Mouse (Mus musculus) urinary bladder, postnatal 25 days (tissue): ENCODE results near the gene Ext2.

ENCODE experiments used
- DNase-seq: peaks from one replicate; pipeline ENCODE4 v3.0.0; 2022; ENCODE audit warnings: low spot score

Ext2 gene

DNA sequence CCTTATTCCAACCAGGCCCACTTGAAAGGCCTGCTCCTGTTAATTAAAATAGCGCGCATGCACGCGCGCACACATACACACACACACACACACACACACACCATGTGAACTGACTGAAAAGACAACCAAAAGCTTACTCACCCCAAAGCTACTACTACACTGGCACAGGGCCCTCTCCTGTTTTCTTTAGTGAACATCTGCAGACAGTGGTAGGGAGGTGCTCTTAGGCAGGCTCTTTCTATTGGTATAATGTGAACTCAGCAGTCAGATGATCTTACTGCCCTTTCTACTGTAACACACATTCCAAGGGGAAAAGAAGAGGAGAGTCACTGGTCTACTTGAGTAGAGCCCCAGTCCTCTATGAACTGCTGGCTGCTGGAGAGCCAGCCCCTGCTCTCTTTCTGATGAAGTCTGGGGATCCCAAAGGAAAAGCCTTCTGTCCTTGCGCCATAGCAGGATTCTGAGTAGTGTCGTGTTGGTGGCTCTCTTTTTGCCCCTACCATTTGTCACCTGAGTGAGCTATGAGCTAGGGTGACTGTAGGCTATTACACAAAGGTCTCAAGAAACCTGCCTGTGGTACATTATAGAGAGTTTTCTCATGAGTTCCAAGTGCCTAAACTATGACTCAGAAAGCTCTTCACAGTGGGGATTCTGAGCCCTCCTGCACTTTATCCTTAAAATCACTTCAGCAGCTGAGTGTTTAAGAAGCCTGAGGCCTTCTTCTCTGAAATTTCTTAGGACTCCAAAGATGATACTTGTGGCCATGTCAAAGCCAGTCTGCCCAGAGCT lies 45.9 kb downstream of the Ext2 start:
- DNase-seq, result no peak

DNA sequence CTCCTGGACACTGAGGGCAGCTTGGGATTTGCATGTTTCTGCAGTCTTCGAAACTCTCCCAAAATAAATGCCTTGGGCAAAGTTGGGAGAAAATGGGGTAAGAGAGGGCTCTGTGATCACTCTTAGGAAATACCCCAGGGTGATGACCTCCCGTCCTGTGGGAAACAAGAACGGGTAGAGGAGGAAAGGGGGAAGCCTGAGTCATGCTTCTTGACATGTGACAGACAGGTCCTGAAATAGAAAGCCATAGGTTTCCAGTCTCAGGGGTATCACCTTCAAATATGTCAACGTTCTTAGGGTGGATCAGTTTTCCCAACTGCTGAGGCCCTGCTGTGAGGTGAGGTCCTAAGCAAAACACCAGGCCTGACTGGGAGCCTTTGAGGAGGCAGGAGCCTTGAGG lies 46.9 kb downstream of the Ext2 start:
- DNase-seq, result no peak

DNA sequence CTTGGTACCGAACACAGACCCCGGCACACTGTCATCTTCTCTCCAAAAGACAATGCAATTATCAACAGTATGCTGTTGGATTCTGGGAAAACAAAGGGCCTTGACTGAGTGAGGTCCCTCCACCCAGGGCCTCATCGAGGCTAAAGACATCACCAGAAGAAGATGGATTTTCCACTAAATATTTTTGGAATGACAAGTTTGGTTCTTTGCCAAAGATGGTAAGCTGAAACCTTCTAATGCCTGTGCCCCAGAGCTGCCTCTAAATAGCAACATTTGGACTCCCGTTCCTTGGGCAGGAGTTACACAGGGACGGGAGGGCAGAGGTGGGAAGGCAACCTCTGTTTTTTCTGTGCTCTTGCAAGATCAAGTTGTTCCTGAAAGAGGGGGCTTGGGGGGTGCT lies 47.4 kb downstream of the Ext2 start:
- DNase-seq, result no peak

DNA sequence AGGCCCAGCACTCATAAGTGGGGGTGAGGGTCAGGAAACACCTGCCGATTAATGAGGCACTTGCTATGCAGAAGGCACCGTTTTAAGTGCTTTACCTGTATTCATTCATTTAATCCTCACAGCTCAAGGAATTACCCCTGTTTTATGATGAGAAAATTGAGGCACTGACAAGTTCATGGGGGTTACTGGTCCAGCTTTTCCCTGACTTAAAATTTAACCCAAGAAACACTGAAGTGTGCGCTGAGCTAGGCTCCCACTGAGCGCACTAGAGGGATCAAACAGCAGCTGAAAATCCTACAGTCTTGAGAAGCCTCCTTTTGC lies 49.6 kb downstream of the Ext2 start:
- DNase-seq, result no peak

DNA sequence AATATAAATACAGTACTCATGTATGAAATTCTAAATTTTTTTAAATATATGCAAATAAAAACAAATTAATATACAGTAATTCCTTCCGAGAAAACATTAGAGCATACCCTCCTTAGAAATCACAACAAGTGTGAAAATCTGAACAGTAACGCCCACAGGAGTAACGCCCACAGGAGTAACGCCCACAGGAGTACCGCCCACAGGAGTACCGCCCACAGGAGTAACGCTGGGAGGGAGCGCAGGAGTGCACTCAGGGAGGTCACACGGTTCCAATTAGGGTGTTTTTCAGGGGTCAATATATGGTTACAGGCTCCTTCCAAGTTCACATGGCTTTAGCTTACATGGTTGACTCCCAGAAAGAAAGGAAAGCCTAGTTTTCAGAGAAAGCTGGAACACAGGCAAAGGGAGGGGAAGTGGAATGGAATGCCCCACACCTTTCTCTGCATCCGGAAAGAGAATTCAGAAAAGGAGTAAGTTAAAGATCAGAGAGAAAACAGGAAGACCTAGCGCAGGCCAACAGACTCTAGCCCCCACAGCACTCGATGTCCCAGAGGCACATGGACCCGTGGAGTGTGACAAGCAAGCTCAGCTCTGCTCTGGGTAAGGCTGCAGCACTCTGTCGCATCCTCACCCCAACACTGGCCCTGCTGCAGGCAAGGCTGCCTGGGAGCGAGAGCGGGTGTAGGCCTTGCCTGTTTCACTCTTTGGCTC lies 50.2 kb downstream of the Ext2 start:
- no peak for DNase-seq

DNA sequence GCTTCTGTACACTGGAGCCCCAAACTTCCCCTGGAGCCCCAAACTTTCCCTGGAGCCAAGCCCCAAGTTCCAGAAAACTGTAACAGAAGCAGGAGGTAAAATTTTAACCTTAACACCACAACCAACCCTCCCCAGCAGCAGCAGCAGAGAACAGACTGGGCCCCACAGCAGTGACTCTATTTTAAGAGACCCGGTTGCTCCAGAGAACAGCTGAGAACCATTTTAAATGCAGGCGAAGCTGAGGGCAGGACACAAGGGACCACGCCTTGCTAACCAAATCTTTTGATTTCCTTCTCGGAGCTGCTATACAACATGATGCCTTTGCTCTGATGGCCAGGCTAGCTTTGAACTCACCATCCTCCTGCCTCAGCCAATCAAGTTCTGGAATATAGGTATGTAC lies 51.5 kb downstream of the Ext2 start:
- no peak for DNase-seq

DNA sequence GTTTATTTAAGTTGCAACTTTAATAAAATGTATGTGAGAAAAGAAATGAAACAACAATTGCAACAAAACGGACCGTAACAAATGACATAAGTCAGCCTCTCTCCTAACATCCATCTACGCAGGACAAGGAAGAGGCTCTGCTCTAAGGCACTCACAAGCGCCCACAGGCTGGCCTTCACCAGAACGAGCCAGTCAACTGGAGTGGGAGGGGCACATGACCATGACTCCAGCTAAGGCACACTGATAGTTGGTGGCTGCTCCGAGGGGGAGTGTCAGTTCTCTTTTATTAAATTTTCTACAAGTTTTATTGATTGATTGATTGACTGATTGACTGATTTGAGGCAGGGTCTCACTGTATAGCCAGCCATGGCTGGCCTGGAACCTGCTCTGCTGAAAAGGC lies 52.5 kb downstream of the Ext2 start:
- DNase-seq, result no peak

DNA sequence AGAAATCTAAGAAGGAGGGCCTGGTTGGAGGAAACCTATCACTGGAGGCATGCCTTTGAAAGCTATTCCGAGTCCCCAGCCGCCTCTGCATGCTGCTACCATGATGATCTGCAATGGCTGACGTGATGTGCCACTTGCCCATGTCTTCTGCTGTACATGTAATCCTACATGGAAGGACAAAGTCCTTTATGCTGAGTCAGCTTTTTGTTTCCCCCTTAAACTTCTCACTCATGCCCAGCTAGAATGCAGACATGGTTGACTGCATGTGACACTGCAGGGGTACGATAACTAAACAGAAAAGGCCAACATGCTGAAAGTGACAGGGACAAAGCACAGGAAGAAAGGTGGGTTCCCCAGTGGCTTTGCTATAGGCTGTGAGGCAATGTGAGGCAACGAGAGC lies 56.6 kb downstream of the Ext2 start:
- DNase-seq, result no peak

DNA sequence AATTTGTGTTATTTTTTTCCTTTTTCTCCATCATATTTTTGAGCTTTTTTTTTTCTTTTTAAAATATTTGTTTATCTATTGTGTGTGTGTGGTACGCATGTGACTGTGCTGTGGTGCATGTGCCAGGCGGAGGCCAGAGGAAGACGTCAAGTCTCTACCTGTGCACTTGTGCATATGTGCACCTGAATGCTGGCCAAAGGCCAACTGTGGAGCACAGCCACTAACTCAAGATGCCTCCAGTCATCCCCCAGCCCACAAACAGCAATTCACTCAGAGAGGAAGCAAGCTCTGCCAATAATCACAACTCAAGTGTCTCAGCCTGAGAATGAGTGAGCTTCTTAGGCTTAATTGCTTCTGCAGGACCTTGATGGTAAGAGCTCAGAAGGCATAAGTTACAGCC lies 58.2 kb downstream of the Ext2 start:
- DNase-seq, result no peak

DNA sequence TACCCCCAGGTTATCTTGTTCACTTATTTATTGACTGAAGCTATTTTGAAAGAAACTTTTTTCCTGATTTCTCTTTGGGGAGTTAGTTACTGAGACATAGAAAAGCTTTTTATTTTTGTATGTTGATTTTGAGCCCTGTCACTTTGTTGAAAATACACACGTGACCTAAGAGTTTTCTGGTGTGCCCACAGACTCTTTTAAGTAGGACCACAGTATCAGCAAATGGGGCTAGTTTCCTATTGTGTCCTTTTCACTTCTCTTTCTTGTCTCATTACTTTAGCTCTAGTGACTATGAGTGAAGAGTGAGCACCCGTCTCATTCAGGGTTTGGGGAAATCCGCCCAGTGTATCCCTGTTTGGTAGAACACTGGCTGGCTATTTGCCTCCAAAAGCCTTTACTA lies 62.0 kb downstream of the Ext2 start:
- no peak for DNase-seq

DNA sequence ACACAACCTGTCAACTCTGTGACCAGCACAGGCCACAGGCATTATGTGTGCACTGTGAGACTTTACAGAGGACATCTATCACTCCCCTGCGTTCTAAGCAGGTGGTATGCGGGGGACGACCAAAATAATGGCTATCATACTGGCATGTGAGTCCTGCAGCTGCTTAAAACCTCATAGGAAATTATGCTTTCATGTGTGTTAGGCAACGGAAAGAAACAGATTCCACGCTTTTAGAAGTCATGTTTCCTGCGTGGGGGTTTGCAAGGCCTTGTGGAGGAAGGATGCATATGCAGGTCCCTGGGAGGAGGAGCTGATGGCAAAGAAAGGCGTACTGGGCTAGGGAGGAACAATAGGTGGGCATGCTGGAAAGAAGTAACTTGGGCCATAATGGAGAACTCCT lies 63.2 kb downstream of the Ext2 start:
- DNase-seq, result no peak

DNA sequence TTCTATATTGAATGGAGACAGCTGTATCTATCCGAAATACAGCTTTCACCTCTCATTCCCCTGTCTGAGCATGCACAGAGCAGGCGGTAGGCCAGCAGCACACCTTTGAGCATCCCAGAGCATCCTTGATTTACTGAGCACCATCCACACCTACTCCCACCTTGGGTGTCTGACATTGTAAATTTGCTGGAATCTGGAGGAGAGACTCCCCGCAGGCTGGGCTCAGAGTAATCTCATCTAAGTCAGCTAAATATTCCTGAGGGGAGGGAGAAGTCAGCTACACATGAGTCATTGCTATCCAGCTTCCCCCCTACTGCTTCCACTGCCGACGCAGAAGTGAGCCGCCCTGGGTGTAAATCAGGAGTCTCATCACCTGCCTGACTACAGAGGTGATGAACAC lies 64.1 kb downstream of the Ext2 start:
- DNase-seq, result no peak

DNA sequence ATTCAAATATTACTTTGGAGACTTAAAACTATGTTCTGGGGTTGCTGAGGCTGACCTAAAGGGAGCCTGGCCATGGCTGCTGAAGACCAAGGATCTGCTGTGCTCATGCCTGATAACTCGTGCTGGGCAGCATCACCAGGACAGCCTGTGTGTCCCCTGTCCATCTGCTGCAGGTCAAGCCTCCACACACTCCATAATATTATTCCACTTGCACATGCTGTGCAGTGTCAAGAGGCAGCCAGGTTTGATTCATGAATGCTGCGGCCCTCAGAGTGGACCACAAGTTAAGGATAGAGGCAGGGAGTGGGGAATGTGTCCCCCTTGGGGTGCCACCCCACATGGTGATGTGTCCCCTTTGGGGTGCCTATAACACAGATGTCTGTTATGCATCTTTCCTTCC lies 68.0 kb downstream of the Ext2 start:
- no peak for DNase-seq

DNA sequence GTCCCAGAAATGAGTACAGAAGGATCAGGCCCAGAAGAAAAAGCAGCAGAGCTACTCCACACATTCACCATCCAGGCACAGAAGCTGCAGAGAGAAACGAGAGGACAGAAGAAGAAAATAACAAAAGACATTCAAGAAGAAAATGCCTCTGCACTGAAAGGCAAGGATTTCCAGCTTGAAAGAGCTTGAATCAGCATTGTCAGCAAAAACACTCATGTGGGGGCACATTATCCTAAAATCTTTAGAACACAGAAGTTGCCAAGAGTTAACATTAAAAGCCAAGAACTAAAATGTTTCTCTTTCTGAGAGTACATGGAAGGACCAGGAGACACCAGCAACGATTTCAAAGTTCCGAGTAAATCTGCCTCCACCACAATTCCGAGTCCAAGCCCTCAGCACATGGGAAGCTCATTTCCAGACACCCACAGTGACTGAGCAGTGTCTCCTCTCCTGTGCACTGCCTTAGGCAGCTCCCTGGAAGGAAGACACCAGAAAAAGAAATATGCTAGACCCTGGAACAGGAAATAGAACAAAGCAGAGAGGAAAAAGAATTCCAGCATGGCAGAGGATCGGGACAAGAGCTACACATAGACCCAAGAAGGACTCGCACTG lies 69.1 kb downstream of the Ext2 start:
- no peak for DNase-seq

DNA sequence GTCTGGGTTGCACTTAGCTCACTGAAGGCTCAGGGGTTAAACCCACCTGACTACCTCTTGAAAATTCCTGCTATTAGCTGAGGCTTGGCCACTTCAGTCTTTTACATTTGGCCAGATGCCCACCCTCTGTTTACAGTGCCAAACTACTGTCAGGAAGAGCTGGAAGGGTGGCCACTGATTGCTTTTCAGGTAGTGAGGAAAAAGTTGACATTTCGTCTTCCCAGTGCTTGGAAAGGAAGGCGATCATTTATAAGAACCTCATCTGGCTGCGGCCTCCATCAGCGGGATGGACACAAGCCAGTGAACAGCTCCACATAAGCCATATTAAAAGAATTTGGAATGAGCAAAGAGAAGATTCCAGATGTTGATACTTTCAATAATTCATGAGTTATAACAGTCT lies 72.7 kb downstream of the Ext2 start:
- DNase-seq, result no peak

DNA sequence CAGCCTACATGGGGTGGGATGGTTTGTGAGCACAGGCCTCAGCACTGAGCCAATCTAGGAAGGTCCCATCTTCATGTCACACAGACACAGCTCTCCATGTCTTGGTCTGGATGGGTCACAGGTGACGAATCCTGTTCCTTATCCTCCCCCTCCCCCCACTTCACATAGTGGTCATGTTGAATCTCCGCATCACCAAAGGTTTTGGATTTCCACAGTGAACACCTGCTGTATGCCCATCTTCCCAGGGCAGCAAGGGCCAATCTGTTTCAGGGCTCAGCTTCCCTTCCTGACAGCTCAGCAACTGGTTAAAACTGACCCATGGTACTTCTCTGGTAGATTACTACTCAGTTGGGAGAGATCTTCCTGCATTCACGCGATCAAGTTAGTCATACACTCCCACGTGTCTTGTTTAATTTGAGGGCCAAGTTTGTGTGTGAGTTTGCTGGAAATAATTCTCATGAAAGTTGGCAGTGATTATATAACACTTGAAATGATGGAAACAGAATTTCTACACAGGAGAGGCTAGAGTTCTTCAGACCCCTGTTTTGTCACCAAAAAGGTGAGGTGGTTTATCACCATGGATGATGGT lies 74.7 kb downstream of the Ext2 start:
- DNase-seq, result no peak

DNA sequence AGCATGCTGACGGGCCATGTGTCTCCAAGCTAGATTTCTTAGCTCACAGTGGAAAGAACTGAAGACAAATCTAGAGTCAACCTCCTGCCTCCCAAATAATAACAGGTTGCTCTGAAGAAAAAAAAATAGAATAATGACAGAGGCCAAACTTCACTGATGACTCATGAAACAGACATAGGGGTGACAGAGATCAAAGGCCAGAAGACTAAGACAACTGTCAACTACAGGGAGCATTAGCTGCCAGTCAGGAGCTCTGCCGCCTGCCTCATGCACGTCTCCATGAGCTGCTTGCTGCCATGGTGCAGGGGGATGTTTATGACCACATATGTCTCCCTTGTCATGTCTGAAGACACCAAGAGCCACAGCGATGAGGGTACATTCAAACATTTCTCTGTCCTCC lies 75.7 kb downstream of the Ext2 start:
- no peak for DNase-seq

DNA sequence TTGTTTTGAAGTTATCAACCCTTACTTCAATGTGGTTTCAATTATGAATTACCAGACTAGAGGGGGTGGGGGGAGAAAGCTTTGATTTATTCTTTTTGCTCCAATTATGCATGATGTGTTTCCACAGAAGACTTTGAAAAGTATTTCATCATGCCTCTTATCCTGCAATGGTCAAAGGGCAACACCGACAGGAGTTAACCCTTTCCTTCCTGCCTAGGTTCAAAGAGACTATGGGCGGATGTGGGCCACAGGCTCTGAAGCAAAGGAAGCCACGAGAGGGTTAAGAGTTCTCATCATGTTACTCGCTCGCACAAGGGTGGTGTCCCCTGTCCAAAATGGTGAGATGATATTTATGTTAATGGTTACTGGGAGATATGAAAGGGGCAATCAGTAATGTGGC lies 76.2 kb downstream of the Ext2 start:
- no peak for DNase-seq

DNA sequence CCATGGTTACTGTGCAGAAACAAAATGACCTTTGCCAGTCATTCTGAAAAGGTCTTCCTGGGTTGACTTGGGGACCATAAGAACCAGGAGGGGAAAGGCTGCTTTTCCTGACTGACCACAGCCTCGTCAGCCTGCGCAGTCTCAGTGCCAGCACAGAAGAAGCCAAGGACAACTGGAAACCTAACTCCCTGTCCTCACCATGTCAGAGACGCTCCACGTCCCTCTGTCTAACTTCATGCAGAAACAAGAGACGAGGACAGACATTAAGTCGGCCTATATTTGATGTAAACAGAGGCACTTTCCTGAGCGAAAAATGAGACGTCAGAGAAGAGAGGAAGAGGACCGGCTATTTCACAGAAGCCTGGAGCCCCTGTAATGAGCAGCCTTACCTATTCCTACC lies 76.6 kb downstream of the Ext2 start:
- DNase-seq, result no peak

DNA sequence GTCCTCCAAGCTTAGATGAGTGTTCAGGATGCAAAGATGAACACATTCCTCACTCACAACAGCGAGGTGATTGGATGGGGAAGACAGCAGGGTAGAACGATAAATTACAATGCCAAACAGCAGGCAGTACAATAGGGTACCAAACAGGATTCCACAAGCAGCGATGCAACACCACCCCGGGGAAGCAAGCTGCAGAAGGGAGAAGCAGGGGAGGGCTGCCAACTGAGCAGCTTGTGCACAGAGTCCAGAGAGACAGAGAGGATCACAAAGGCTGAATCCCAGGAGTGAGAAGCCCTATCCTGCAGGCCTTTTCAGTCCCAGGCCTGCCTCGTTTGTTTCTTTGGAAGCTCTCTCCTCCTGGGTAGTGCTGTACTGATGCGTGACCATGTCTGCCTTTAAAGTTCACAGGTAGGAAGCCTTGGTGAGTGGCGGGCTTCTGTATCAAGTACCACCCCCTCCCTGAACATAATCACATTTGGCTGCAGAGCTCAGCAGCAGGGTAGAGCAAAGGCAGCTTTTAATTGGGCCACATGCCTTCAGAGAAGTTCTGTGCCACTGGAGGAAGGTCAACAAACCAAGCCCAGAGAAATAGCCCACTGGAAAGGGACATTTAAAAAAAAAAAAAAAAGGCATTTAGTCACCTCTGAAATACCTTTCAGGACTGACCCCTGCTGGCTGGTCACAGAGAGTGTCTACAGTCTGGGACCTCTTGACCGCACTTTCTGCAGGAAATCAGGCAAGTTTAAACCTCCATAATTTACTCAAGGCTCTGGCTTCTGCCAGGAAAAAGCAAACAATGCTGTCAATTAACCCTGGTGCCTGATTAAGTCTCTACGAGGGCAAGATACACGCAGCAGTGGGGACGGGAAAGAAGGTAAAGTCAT lies 77.8 kb downstream of the Ext2 start:
- no peak for DNase-seq

DNA sequence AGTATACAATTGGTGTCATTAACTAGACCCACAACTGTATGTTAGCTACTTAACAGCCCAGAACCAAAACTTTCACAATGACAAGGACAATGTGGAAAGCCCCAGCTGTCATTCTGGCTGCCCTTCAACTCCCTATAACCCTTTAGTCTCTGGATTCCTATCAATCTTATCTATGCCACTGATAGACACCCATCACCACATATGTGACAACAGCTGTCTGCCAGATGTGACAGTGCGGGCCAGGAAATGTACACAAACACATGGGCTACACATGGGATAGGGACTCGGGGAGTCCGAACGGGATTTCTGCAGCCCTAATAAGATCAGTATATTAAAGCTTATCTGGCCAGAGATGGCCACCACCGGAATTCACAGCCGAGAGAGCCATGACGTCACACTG lies 80.7 kb downstream of the Ext2 start:
- DNase-seq, result no peak

DNA sequence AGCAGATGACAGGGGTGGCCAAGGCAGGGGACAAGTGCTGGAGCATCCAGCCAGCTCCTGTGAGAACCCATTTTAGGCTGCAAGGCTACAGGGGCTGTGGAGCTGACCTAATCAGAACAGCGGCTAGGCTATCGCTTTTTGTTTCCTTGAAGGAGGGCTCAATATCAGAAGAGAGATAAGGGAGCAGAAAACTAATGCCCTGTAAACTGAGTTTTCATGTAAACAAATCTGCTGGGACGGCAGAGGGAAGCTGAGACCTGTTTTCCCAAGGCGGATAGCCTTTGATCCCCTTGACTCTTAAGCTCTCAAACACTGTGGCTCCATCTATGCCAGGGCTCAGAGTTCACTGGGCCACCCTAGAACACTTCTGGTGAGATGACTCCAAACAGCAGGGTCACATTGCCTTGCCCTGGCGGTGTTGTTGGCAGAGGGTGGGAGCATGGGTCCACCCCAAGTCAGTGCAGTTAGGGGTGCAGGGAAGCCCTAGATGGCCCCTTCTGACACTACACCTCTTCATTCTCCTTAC lies 83.3 kb downstream of the Ext2 start:
- DNase-seq, result no peak
